Mouse (Mus musculus) left cerebral cortex, adult 8-10 months (tissue): Measurements from ENCODE around the gene Gm498. TPM values are rescaled to one million over a fixed set of nuclear protein-coding genes. Genes with fewer than 3 reads are reported as not detected.

Experiments
- DNase-seq, 2 experiments: peaks; one replicate each; pipeline ENCODE4 v3.0.0; 2022; ENCODE audit warnings: low spot score in 2 of 2
- total RNA-seq, 4 experiments: library from RNA; stranded (reverse); gene quantifications; 2 replicates each; pipeline ENCODE4 v1.2.4; 2022

Gene Gm498
- not detected for total RNA-seq

- DNase-seq, result no peak
Observed at GRCm38 (mm10) chr7:143866538-143866937, at the start of gene Gm498. TSS of gene Gm498 (plus strand) at chr7:143866838.

GRCm38 (mm10) chr7:143819201-143819600 is 47.4 kb upstream of the Gm498 start:
- no peak for DNase-seq

GRCm38 (mm10) chr7:143821241-143821640 is 45.4 kb upstream of the Gm498 start:
- DNase-seq, result no peak

GRCm38 (mm10) chr7:143822375-143823265 is 44.0 kb upstream of the Gm498 start, which contains the start of the genes Nadsyn1 and Dhcr7:
TSS of gene Nadsyn1 (minus strand) at chr7:143822849.
TSS of gene Dhcr7 (plus strand) at chr7:143823145.
- peak; percentile 91 to 99 for DNase-seq

- no peak for DNase-seq
Observed at GRCm38 (mm10) chr7:143823266-143823605, 43.4 kb upstream of the Gm498 start.

GRCm38 (mm10) chr7:143826985-143827384 is 39.7 kb upstream of the Gm498 start:
- no peak for DNase-seq

GRCm38 (mm10) chr7:143829504-143830331 is 36.9 kb upstream of the Gm498 start:
- DNase-seq, result peak; percentile 87 to 97

GRCm38 (mm10) chr7:143830399-143830798 is 36.2 kb upstream of the Gm498 start:
- DNase-seq, result no peak

GRCm38 (mm10) chr7:143832196-143832595 is 34.4 kb upstream of the Gm498 start:
- DNase-seq, result no peak

- DNase-seq, result no peak
Observed at GRCm38 (mm10) chr7:143832611-143833010, 34.0 kb upstream of the Gm498 start.

- no peak for DNase-seq
Observed at GRCm38 (mm10) chr7:143833581-143834190, 33.0 kb upstream of the Gm498 start.

GRCm38 (mm10) chr7:143834316-143834715 is 32.3 kb upstream of the Gm498 start:
- no peak for DNase-seq

GRCm38 (mm10) chr7:143834972-143835371 is 31.7 kb upstream of the Gm498 start:
- no peak for DNase-seq

- no peak for DNase-seq
Observed at GRCm38 (mm10) chr7:143837705-143838358, 28.8 kb upstream of the Gm498 start.

- DNase-seq, result no peak
Observed at GRCm38 (mm10) chr7:143840121-143840520, 26.5 kb upstream of the Gm498 start.

- DNase-seq, result no peak
Observed at GRCm38 (mm10) chr7:143841301-143841700, 25.3 kb upstream of the Gm498 start.

GRCm38 (mm10) chr7:143848127-143848767 is 18.4 kb upstream of the Gm498 start:
- DNase-seq, result no peak

- no peak for DNase-seq
Observed at GRCm38 (mm10) chr7:143848768-143849482, 17.7 kb upstream of the Gm498 start.

GRCm38 (mm10) chr7:143868874-143869273 is 2.2 kb downstream of the Gm498 start:
- DNase-seq, result no peak

- DNase-seq, result no peak
Observed at GRCm38 (mm10) chr7:143883717-143884116, 17.1 kb downstream of the Gm498 start.
